Mouse (Mus musculus): ENCODE measurements around the gene Rps3.

GRCm38 (mm10) chr7:99532526-99532925 is 49.0 kb upstream of the Rps3 start:
- TF ChIP-seq CTCF (IDR thresholded peaks at IDR 0.05; ENCODE audit: low read depth) (no peak), EP300 (IDR thresholded peaks at IDR 0.05; ENCODE audit: low read depth) (no peak)
